21 mouse cellular contexts compared by ENCODE assay signal in genomic region chrX:51197012-51197411, GRCm38 (mm10). TPM values are rescaled to one million over a fixed set of nuclear protein-coding genes. Genes with fewer than 3 reads are reported as not detected.
DNase-seq lines count a peak whose midpoint lies in the region; ATAC-seq and TF ChIP-seq lines count a peak whose summit lies in the region.
"Had no signal": no experiment of that assay in that cellular context is flagged by ENCODE, and none has a peak within 500 bp of the region (broad histone marks: within the 10 kb centered on the region; RNA-seq: fewer than 3 reads in every experiment).

No protein-coding gene starts in this region.

- DNase-seq in embryo, embryonic 11.5 days (ENCODE audit: low read depth, low spot score), result peak; percentile 16
- DNase-seq in embryo, embryonic 10.5 days (ENCODE audit: low spot score), result no peak
- DNase-seq in kidney, postnatal 25 days, result no peak
- DNase-seq in limb, embryonic 11.5 days (ENCODE audit: low spot score), result peak; percentile 29
- DNase-seq in spleen, postnatal 10 days (ENCODE audit: low spot score in 2 of 2), result no peak
- no peak for DNase-seq in testis, postnatal 14 days (ENCODE audit: low spot score)
- DNase-seq: adrenal gland, adult 2 months; adrenal gland, postnatal 25 days; cerebellum, adult 18-20 months; cerebellum, postnatal 10 days; gastrocnemius, postnatal 36 days; heart, adult 11 months; heart, postnatal 36 days had no signal

- H3K4me3 ChIP-seq in kidney, embryonic 16.5 days (ENCODE audit: low read length), result no peak overlapping the region
- no peak overlapping the region for H3K4me3 ChIP-seq in C2C12 (ENCODE audit: insufficient read depth, poor library complexity, severe bottlenecking)
- no peak overlapping the region for H3K4me3 ChIP-seq in limb, embryonic 11.5 days (ENCODE audit: low read depth, low read length)
- H3K4me3 ChIP-seq: embryonic facial prominence, embryonic 10.5 days; erythroblast, embryonic 14.5 days; forebrain, embryonic 10.5 days; heart, embryonic 13.5 days; hindbrain, embryonic 15.5 days had no signal

- H3K79me3 ChIP-seq in C2C12 (ENCODE audit: low read depth), result peaks cover under 1% of the 10 kb centered on the region

- no peak overlapping the region for H3ac ChIP-seq in C2C12 (ENCODE audit: control insufficient read depth, insufficient read length, low read depth)

- TF ChIP-seq CTCF in C2C12 (IDR thresholded peaks at IDR 0.05; ENCODE audit: control insufficient read depth, insufficient read depth, insufficient read length), result no peak

- no peak overlapping the region for H3K9ac ChIP-seq in kidney, embryonic 16.5 days (replicated peaks; ENCODE audit: low read length)
- no peak overlapping the region for H3K9ac ChIP-seq in limb, embryonic 11.5 days (ENCODE audit: low read length)
- H3K9ac ChIP-seq: heart, embryonic 13.5 days; hindbrain, embryonic 15.5 days had no signal

- H3K79me2 ChIP-seq in C2C12 (ENCODE audit: control insufficient read depth, insufficient read depth), result peaks cover 23% of the 10 kb centered on the region

- no peaks in the 10 kb centered on the region for H3K9me3 ChIP-seq in kidney, embryonic 16.5 days (ENCODE audit: low read length)
- H3K9me3 ChIP-seq in limb, embryonic 11.5 days (ENCODE audit: control insufficient read depth, low read length), result no peaks in the 10 kb centered on the region
- H3K9me3 ChIP-seq: embryonic facial prominence, embryonic 10.5 days; forebrain, embryonic 10.5 days; heart, embryonic 13.5 days; hindbrain, embryonic 15.5 days had no signal

- H3K36me3 ChIP-seq in kidney, embryonic 16.5 days (ENCODE audit: insufficient read depth, low read length), result no peaks in the 10 kb centered on the region
- no peaks in the 10 kb centered on the region for H3K36me3 ChIP-seq in C2C12 (ENCODE audit: control insufficient read depth, insufficient read depth)
- no peaks in the 10 kb centered on the region for H3K36me3 ChIP-seq in limb, embryonic 11.5 days (ENCODE audit: control insufficient read depth, insufficient read depth, low read length)
- H3K36me3 ChIP-seq: embryonic facial prominence, embryonic 10.5 days; forebrain, embryonic 10.5 days; heart, embryonic 13.5 days; hindbrain, embryonic 15.5 days had no signal

- 0 out of 2 replicates have a peak overlapping the region, but pooled peaks have one; percentile 2 for H3K4me2 ChIP-seq in kidney, embryonic 16.5 days (replicated peaks; ENCODE audit: low read depth, low read length)
- no peak overlapping the region for H3K4me2 ChIP-seq in limb, embryonic 11.5 days (ENCODE audit: low read depth, severe bottlenecking)
- H3K4me2 ChIP-seq: heart, embryonic 13.5 days; hindbrain, embryonic 15.5 days had no signal

- no peaks in the 10 kb centered on the region; the same call in 1 of the 2 replicates for H3K27me3 ChIP-seq in kidney, embryonic 16.5 days (ENCODE audit: insufficient read depth, low read length)
- H3K27me3 ChIP-seq in C2C12 (ENCODE audit: control insufficient read depth, insufficient read depth, insufficient read length), result no peaks in the 10 kb centered on the region
- no peaks in the 10 kb centered on the region for H3K27me3 ChIP-seq in limb, embryonic 11.5 days (ENCODE audit: control insufficient read depth, insufficient read depth, low read length)
- H3K27me3 ChIP-seq: heart, embryonic 13.5 days; hindbrain, embryonic 15.5 days had no signal

- H3K27ac ChIP-seq in kidney, embryonic 16.5 days (ENCODE audit: low read length), result no peak overlapping the region
- peak overlapping the region; percentile 52; the same call in 1 of the 2 replicates for H3K27ac ChIP-seq in limb, embryonic 11.5 days (replicated peaks; ENCODE audit: low read depth, low read length)
- H3K27ac ChIP-seq: embryonic facial prominence, embryonic 10.5 days; forebrain, embryonic 10.5 days; heart, embryonic 13.5 days; hindbrain, embryonic 15.5 days had no signal

- ATAC-seq in kidney, embryonic 16.5 days (ENCODE audit: low FRiP score, low TSS enrichment), result peak; percentile 31; the same call in 1 of the 2 replicates
- peak; percentile 73; the same call in 1 of the 2 replicates for ATAC-seq in limb, embryonic 11.5 days (ENCODE audit: insufficient number of reproducible peaks, low FRiP score, low TSS enrichment, low read depth)
- ATAC-seq: forebrain, embryonic 14.5 days had no signal

- H3K4me1 ChIP-seq in kidney, embryonic 16.5 days (ENCODE audit: insufficient read depth, low read length), result peaks cover 8% of the 10 kb centered on the region
- peaks cover 7% of the 10 kb centered on the region; the same call in 1 of the 2 replicates for H3K4me1 ChIP-seq in limb, embryonic 11.5 days (ENCODE audit: control insufficient read depth, insufficient read depth, low read length)
- H3K4me1 ChIP-seq: embryonic facial prominence, embryonic 10.5 days; heart, embryonic 13.5 days; hindbrain, embryonic 15.5 days had no signal

TF ChIP-seq in C2C12, 6 proteins besides CTCF, POLR2A, EP300 and RAD21:
- TF ChIP-seq MAX (IDR thresholded peaks at IDR 0.05), result no peak
- TF ChIP-seq USF1 (IDR thresholded peaks at IDR 0.05; ENCODE audit: low read depth), result peak; percentile 12
- TF ChIP-seq MYOG (IDR thresholded peaks at IDR 0.05; ENCODE audit: control insufficient read depth, extremely low read depth, insufficient read length), result no peak

RNA-seq across cellular contexts. Expression of gene Mbnl3, which starts 9.3 kb away (rescaled TPM):
- polyA plus RNA-seq in kidney, embryonic 16.5 days (2015; fragmentation: Nextera tagmentation; extraction: Ambion mirVana), result 7.0 and 8.7 TPM in 2 replicates
- 1.9 TPM for polyA plus RNA-seq in C2C12 (2012; fragmentation: generic; extraction: Trizol)
- 16.8 and 19.2 TPM in 2 replicates for polyA plus RNA-seq in limb, embryonic 11.5 days (2014; fragmentation: Nextera tagmentation; extraction: Ambion mirVana)

Comparison
In these comparisons a context has a peak if more than half of its experiments do, and no peak if none do; other contexts are left out.
1. DNase-seq: peak in embryo, embryonic 11.5 days (single experiment) and limb, embryonic 11.5 days (single experiment); none in embryo, embryonic 10.5 days (single experiment), kidney, postnatal 25 days (0 of 2), spleen, postnatal 10 days (0 of 2) and testis, postnatal 14 days (single experiment).